Comparison of ENCODE assay signal across 8 mouse cellular contexts in genomic region chr10:70599126-70599924, GRCm38 (mm10). TPM values are rescaled to one million over a fixed set of nuclear protein-coding genes. Genes with fewer than 3 reads are reported as not detected.
A peak's percentile ranks its signal among the peaks of the same experiment; 100 is the strongest.
DNase-seq lines count a peak whose midpoint lies in the region; ATAC-seq lines count a peak whose summit lies in the region.

No protein-coding gene starts in this region.

- H3K4me1 ChIP-seq in intestine, embryonic 16.5 days (ENCODE audit: control insufficient read depth, insufficient read depth, low read length), result peaks cover 12% of the 10 kb centered on the region

- no peaks in the 10 kb centered on the region for H3K36me3 ChIP-seq in intestine, embryonic 16.5 days (ENCODE audit: control insufficient read depth, insufficient read depth, low read length)

- H3K9me3 ChIP-seq in intestine, embryonic 16.5 days (ENCODE audit: control insufficient read depth, low read length), result no peaks in the 10 kb centered on the region

- peak; percentile 53 to 59 for DNase-seq in adrenal gland, adult 18-20 months (ENCODE audit: low spot score in 2 of 2)
- peak; percentile 98 for DNase-seq in cerebellum, adult 9-11 months
- peak; percentile 87 to 91 for DNase-seq in frontal cortex, postnatal 10 days (ENCODE audit: low spot score in 2 of 2)
- peak; percentile 88 to 92 for DNase-seq in left cerebral cortex, postnatal 10 days (ENCODE audit: extremely low spot score in 1 of 2, low spot score in 2 of 2)
- DNase-seq in right cerebral cortex, postnatal 36 days (ENCODE audit: low spot score in 2 of 2), result peak; percentile 94 to 95

- intact Hi-C loops in left cerebral cortex, postnatal 10 days (cut with DNase I), result loop anchor here (5.0 kb wide), 2 partner anchors 118 to 213 kb away; no protein-coding TSS in a partner anchor

- peak; percentile 98 for ATAC-seq in intestine, embryonic 16.5 days
- peak; percentile 48 for ATAC-seq in megakaryocyte progenitor cell, adult 5-6 weeks (replicated peaks; ENCODE audit: poor library complexity)
- no peak for ATAC-seq in monocyte, adult 5-6 weeks (replicated peaks; ENCODE audit: insufficient number of reproducible peaks, low FRiP score, low TSS enrichment, poor library complexity, severe bottlenecking)

- H3K9ac ChIP-seq in intestine, embryonic 16.5 days (ENCODE audit: low read depth, low read length), result peak overlapping the region; percentile 45

- H3K4me3 ChIP-seq in intestine, embryonic 16.5 days (ENCODE audit: low read length), result peak overlapping the region; percentile 64

- H3K4me2 ChIP-seq in intestine, embryonic 16.5 days (ENCODE audit: low read depth, low read length), result peak overlapping the region; percentile 100

- no peak overlapping the region; the same call in 1 of the 2 replicates for H3K27ac ChIP-seq in intestine, embryonic 16.5 days (ENCODE audit: low read length)

- WGBS in intestine, embryonic 16.5 days, result under 1% methylated on average over 94 of the region's 124 CpGs

- H3K27me3 ChIP-seq in intestine, embryonic 16.5 days (replicated peaks; ENCODE audit: control insufficient read depth, insufficient read depth, low read length), result peaks cover 17% of the 10 kb centered on the region

RNA-seq across cellular contexts. Expression of gene Phyhipl, which starts 56.4 kb away (rescaled TPM):
- 1 to 10 TPM; 4.3 to 5.1 TPM for total RNA-seq in adrenal gland, adult 18-20 months (2021)
- polyA plus RNA-seq in intestine, embryonic 16.5 days (2015; fragmentation: Nextera tagmentation; extraction: Ambion mirVana), result 2.5 and 2.7 TPM in 2 replicates
- total RNA-seq in left cerebral cortex, postnatal 10 days (2021), result 100 to 1,000 TPM; 209 to 221 TPM
- not detected in 2 replicates for total RNA-seq in megakaryocyte progenitor cell, adult 5-6 weeks (2015)
- not detected in 2 replicates for total RNA-seq in megakaryocyte progenitor cell, adult 5-6 weeks (2017)
- not detected in 3 replicates for total RNA-seq in monocyte, adult 5-6 weeks (2017)

Comparison
In these comparisons a context has a peak if more than half of its experiments do, and no peak if none do; other contexts are left out.
1. RNA of gene Phyhipl, which starts 56.4 kb away (total RNA-seq): 209 to 221 TPM in left cerebral cortex, postnatal 10 days; 4.3 to 5.1 TPM in adrenal gland, adult 18-20 months, not detected in megakaryocyte progenitor cell, adult 5-6 weeks and not detected in monocyte, adult 5-6 weeks; every median in the first group is over 10 times any median in the second.
2. Peak in every context shown above with its lines, with median percentiles within 50 percentile points of each other: DNase-seq.